Mouse (Mus musculus) small intestine, adult 10 weeks (tissue): Measurements from ENCODE around the gene Gm20920. TPM values are rescaled to one million over a fixed set of nuclear protein-coding genes. Genes with fewer than 3 reads are reported as not detected.

Experiments
- polyA plus RNA-seq: library from polyadenylated mRNA; stranded (reverse); fragments of 350-450 nt; fragmentation: Illumina TruSeq; extraction: RNeasy Lipid Tissue Mini Kit (QIAGEN cat#74804); gene quantifications from one replicate; pipeline ENCODE4 v1.2.3, GENCODE M21; 2014; ENCODE audit warnings: low replicate concordance

Gene Gm20920
- polyA plus RNA-seq, result not detected

DNA sequence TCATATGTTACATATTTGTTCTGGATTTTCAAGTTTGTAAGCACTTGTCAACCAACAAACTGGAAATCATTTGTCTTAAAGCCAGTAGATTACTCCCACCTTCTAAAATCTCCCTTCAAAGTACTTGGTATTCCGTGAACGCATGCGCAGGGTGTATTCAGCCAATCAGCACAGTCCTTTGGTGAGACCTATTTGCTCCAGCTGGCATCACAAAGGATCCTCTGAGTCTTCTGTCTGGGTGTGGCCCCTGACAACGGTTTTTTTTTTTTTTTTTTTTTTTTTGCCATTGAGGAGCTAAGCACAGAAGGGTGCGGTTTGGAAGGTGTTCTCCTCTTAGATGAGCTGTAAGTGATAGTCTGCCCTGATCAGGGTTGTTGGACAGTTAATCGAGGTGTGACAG lies at the start of gene Gm20920:
Gene Gm20920 (plus strand): TSS at position 301 of the 400 bp plus-strand sequence.

